Comparison of ENCODE assay signal across 9 mouse cellular contexts in the genomic region with DNA sequence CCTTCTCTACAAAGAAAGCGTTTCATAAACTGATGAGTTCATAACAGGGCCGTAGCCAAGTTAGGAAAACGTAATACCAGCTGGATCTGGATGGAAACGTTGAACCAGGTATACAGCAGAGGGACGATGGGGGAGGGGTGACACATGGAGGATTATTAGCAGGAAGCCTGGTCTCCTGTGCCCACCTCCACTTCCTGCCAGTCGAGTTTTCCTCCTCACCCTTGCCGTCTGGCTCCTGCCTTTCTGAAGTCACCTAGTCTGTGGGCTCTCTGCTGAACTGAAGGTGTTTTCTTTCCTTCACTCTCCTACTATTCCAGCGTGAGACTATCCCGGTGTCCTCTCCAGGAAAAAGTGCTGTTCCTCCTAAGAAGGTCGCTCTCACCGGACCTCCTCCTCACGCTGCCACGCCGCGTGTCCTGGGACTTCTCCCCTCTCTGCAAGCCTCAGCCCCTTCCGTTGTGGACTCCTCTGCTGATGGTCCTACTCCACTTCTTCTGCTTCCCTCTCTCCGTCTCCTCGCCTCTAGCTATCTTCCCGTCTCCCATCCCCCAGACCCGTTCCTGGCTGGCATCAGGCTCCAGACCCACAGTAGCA. TPM values are rescaled to one million over a fixed set of nuclear protein-coding genes. Genes with fewer than 3 reads are reported as not detected.
DNase-seq lines count a peak whose midpoint lies in the region; ATAC-seq and TF ChIP-seq lines count a peak whose summit lies in the region.
"Had no signal": no experiment of that assay in that cellular context is flagged by ENCODE, and none has a peak within 500 bp of the region (broad histone marks: within the 10 kb centered on the region; RNA-seq: fewer than 3 reads in every experiment).

No protein-coding gene starts in this region.

- ATAC-seq in kidney, embryonic 14.5 days (ENCODE audit: low FRiP score, low TSS enrichment): peak; percentile 86
- ATAC-seq in forebrain, postnatal 0 days: peak; percentile 62
- peak; percentile 45; the same call in 1 of the 2 replicates for ATAC-seq in limb, embryonic 15.5 days (ENCODE audit: insufficient number of reproducible peaks, low FRiP score, low TSS enrichment, low read depth)
- ATAC-seq in inflammation-experienced regulatory T-cells, adult 6 months: no peak
- ATAC-seq: Patski had no signal

- peak overlapping the region; percentile 54 for H3K4me2 ChIP-seq in kidney, embryonic 14.5 days (replicated peaks; ENCODE audit: low read depth, low read length)
- H3K4me2 ChIP-seq in forebrain, postnatal 0 days (ENCODE audit: low read depth): peak overlapping the region; percentile 33
- peak overlapping the region; percentile 57 for H3K4me2 ChIP-seq in limb, embryonic 15.5 days

- H3K4me1 ChIP-seq in kidney, embryonic 14.5 days (ENCODE audit: control insufficient read depth, insufficient read depth, low read length): 0 out of 2 replicates have a peak, but pooled peaks cover 7% of the 10 kb centered on the region
- H3K4me1 ChIP-seq in forebrain, postnatal 0 days (ENCODE audit: insufficient read depth): no peaks in the 10 kb centered on the region
- H3K4me1 ChIP-seq in limb, embryonic 15.5 days: peaks cover 10% of the 10 kb centered on the region; the same call in 1 of the 2 replicates

- H3K4me3 ChIP-seq in kidney, embryonic 14.5 days (ENCODE audit: low read length): peak overlapping the region; percentile 20
- H3K4me3 ChIP-seq in forebrain, postnatal 0 days (ENCODE audit: low read depth, low read length): peak overlapping the region; percentile 8; the same call in 1 of the 2 replicates
- H3K4me3 ChIP-seq in limb, embryonic 15.5 days: peak overlapping the region; percentile 37

- no peak for DNase-seq in kidney, adult 9 months
- DNase-seq in embryo, embryonic 10 days (ENCODE audit: low spot score): peak; percentile 30
- DNase-seq in forebrain, postnatal 0 days: no peak
- DNase-seq in thymus, postnatal 36 days: peak; percentile 15 to 35
- DNase-seq in right cerebral cortex, adult 2 months (ENCODE audit: low spot score in 2 of 2): no peak

- no peaks in the 10 kb centered on the region for H3K9me3 ChIP-seq in kidney, embryonic 14.5 days (ENCODE audit: control insufficient read depth, low read length)
- no peaks in the 10 kb centered on the region for H3K9me3 ChIP-seq in forebrain, postnatal 0 days (ENCODE audit: low read length)
- no peaks in the 10 kb centered on the region for H3K9me3 ChIP-seq in limb, embryonic 15.5 days

- no peak overlapping the region for H3K27ac ChIP-seq in kidney, embryonic 14.5 days (ENCODE audit: low read depth, low read length)
- H3K27ac ChIP-seq in forebrain, postnatal 0 days (ENCODE audit: low read depth, low read length): no peak overlapping the region
- peak overlapping the region; percentile 71 for H3K27ac ChIP-seq in limb, embryonic 15.5 days

- no peaks in the 10 kb centered on the region for H3K36me3 ChIP-seq in kidney, embryonic 14.5 days (ENCODE audit: control insufficient read depth, insufficient read depth, low read length)
- no peaks in the 10 kb centered on the region for H3K36me3 ChIP-seq in forebrain, postnatal 0 days (ENCODE audit: insufficient read depth)
- H3K36me3 ChIP-seq in limb, embryonic 15.5 days: no peaks in the 10 kb centered on the region

- H3K9ac ChIP-seq in kidney, embryonic 14.5 days (ENCODE audit: low read depth, low read length): peak overlapping the region; percentile 9
- H3K9ac ChIP-seq in forebrain, postnatal 0 days: peak overlapping the region; percentile 26; the same call in 1 of the 2 replicates
- peak overlapping the region; percentile 40 for H3K9ac ChIP-seq in limb, embryonic 15.5 days

- no peaks in the 10 kb centered on the region for H3K27me3 ChIP-seq in kidney, embryonic 14.5 days (ENCODE audit: control insufficient read depth, insufficient read depth, low read length)
- no peaks in the 10 kb centered on the region for H3K27me3 ChIP-seq in forebrain, postnatal 0 days (ENCODE audit: insufficient read depth, low read length)
- H3K27me3 ChIP-seq in limb, embryonic 15.5 days: no peaks in the 10 kb centered on the region
- H3K27me3 ChIP-seq: Patski had no signal

- WGBS in kidney, embryonic 14.5 days: 29% methylated on average over 20 of the region's 20 CpGs
- WGBS in forebrain, postnatal 0 days: 42% methylated on average over 20 of the region's 20 CpGs
- WGBS in limb, embryonic 15.5 days: 20% methylated on average over 20 of the region's 20 CpGs

- TF ChIP-seq CTCF in forebrain, postnatal 0 days (IDR thresholded peaks at IDR 0.05; ENCODE audit: low read depth): no peak

RNA-seq across cellular contexts. Expression of a gene that starts 12.3 kb away (rescaled TPM):
- 163 and 167 TPM in 2 replicates for polyA plus RNA-seq in kidney, embryonic 14.5 days (2014; fragmentation: Nextera tagmentation; extraction: Ambion mirVana)
- 575 and 636 TPM in 2 replicates for total RNA-seq in forebrain, postnatal 0 days (2014; rRNA removed)
- polyA plus RNA-seq in forebrain, postnatal 0 days (2015; fragmentation: Nextera tagmentation; extraction: Ambion mirVana): 454 and 459 TPM in 2 replicates
- polyA plus RNA-seq in limb, embryonic 15.5 days (2015; fragmentation: Nextera tagmentation; extraction: Ambion mirVana): 145 and 190 TPM in 2 replicates
- 1 to 10 TPM; 6.8 to 7.4 (median 6.8) TPM for polyA plus RNA-seq in inflammation-experienced regulatory T-cells, adult 6 months (2017; shearing (Covaris generic))

RNA-seq across cellular contexts. Expression of a gene that starts 35.7 kb away (rescaled TPM):
- 4.8 and 11.4 TPM in 2 replicates for polyA plus RNA-seq in kidney, embryonic 14.5 days (2014; fragmentation: Nextera tagmentation; extraction: Ambion mirVana)
- 2.2 and 2.4 TPM in 2 replicates for total RNA-seq in forebrain, postnatal 0 days (2014; rRNA removed)
- polyA plus RNA-seq in forebrain, postnatal 0 days (2015; fragmentation: Nextera tagmentation; extraction: Ambion mirVana): 0.92 and 1.4 TPM in 2 replicates
- polyA plus RNA-seq in limb, embryonic 15.5 days (2015; fragmentation: Nextera tagmentation; extraction: Ambion mirVana): 6.3 and 6.6 TPM in 2 replicates
- polyA plus RNA-seq in inflammation-experienced regulatory T-cells, adult 6 months (2017; shearing (Covaris generic)): 1 to 10 TPM; 5.0 to 5.8 (median 5.8) TPM

Comparison
In these comparisons a context has a peak if more than half of its experiments do, and no peak if none do; other contexts are left out.
1. DNase-seq: peak in embryo, embryonic 10 days (single experiment) and thymus, postnatal 36 days (2 of 2); none in kidney, adult 9 months (single experiment), forebrain, postnatal 0 days (single experiment) and right cerebral cortex, adult 2 months (0 of 2).
2. RNA of a gene that starts 12.3 kb away (polyA plus RNA-seq): 454 to 459 TPM in forebrain, postnatal 0 days, 145 to 190 TPM in limb, embryonic 15.5 days and 163 to 167 TPM in kidney, embryonic 14.5 days; 6.8 to 7.4 TPM in inflammation-experienced regulatory T-cells, adult 6 months; every median in the first group is over 10 times any median in the second.
3. Peak in every context shown above with its lines, with median percentiles within 50 percentile points of each other: H3K4me2 ChIP-seq, H3K4me3 ChIP-seq and H3K9ac ChIP-seq.